Mouse (Mus musculus): Measurements from ENCODE around the gene Mphosph9. TPM values are rescaled to one million over a fixed set of nuclear protein-coding genes. Genes with fewer than 3 reads are reported as not detected.
A peak's percentile ranks its signal among the peaks of the same experiment; 100 is the strongest.
"Not testable (repeated sequence)": the region's sequence is repeated elsewhere in the genome, so short reads cannot be mapped to it uniquely, and the experiment has no call there.

Gene Mphosph9
- polyA plus RNA-seq, 1 experiment from 2014 or later: 10.8 TPM

DNA sequence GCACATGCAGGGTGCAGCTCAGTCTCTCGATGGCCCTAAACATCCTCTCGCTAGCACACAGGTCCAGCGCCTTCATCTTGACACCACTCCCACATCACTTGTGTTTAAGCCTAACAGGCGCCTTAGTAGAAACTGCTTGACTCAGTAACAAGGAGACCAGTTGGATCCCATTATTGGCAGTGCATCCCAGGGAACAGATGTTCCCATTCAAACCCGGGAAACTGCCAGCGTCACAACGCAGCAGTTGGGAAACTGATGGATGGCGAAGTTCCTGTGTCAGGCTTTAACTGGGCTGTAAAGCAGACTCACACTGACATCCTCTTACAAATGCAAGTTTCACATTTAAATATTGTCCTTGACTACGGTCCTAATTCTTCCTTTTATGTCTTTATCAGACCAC, 10.1 kb upstream of the Mphosph9 start:
- H3K27me3 ChIP-seq: no peaks in the 10 kb centered on the region
- 36% methylated on average over 9 of the region's 9 CpGs for WGBS
- peaks cover 32% of the 10 kb centered on the region for H3K4me1 ChIP-seq (replicated peaks)
- no peak overlapping the region for H3K4me3 ChIP-seq
- H3K9me3 ChIP-seq: no peaks in the 10 kb centered on the region
- ATAC-seq (ENCODE audit: low FRiP score, low read depth): no peak
- H3K4me2 ChIP-seq: no peak overlapping the region
- no peak overlapping the region for H3K9ac ChIP-seq
- peak overlapping the region; percentile 31 for H3K27ac ChIP-seq (replicated peaks)
- no peaks in the 10 kb centered on the region for H3K36me3 ChIP-seq

DNA sequence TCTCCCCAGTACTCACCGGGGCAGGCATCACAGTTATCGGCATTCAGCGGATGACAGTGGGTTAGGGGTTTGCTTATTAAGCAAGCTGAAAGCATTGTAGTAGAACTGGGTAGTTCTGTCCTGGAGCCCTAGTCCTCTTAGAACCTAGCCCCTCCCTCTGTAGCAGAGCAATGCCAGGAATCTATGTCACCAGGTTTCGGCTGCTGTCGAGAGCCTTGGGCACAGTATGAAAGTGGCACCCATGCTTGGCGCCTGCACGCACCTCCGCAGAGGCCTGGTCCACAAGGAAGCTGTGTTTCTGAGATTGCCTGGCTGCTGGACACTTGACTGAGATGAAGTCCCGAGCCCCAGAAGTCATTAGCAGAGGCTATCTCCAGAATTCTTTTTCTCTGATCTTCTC, 9.3 kb upstream of the Mphosph9 start:
- no peaks in the 10 kb centered on the region for H3K9me3 ChIP-seq
- H3K4me2 ChIP-seq: no peak overlapping the region
- no peaks in the 10 kb centered on the region for H3K27me3 ChIP-seq
- WGBS: 86% methylated on average over 9 of the region's 9 CpGs
- H3K27ac ChIP-seq (replicated peaks): 0 out of 2 replicates have a peak overlapping the region, but pooled peaks have one; percentile 8
- H3K36me3 ChIP-seq: no peaks in the 10 kb centered on the region
- no peak overlapping the region for H3K4me3 ChIP-seq
- ATAC-seq (ENCODE audit: low FRiP score, low read depth): no peak
- H3K4me1 ChIP-seq (replicated peaks): peaks cover 32% of the 10 kb centered on the region
- no peak overlapping the region for H3K9ac ChIP-seq

DNA sequence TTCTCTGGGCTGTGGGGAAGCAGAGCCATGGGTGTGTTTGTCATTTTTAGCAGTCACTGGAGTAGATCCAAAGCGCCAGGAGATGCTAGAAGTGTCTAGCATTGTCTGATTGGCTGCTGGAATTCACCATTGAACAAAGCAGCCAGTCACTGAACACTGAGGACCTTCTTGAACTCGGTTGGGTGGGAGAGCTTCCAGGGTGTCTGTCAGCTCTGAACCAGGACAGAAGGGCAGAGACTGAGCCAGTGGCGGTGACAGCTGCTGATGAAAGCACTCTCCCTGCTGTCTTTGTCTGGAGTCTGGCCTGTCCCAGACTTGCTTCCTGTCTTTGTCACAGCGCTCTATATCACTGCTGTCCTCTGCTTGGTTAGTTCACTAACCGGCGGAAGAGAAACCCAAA, 6.6 kb upstream of the Mphosph9 start:
- Histone ChIP-seq H3K4me2 (no peak overlapping the region), H3K9me3 (no peaks in the 10 kb centered on the region), H3K27me3 (no peaks in the 10 kb centered on the region), H3K36me3 (no peaks in the 10 kb centered on the region), H3K9ac (no peak overlapping the region), H3K4me3 (no peak overlapping the region), H3K4me1 (replicated peaks) (peaks cover 30% of the 10 kb centered on the region), H3K27ac (replicated peaks) (peak overlapping the region; percentile 75)
- ATAC-seq (ENCODE audit: low FRiP score, low read depth): peak; percentile 88
- 12% methylated on average over 6 of the region's 6 CpGs for WGBS

- H3K4me1 ChIP-seq (replicated peaks): peaks cover 36% of the 10 kb centered on the region
- H3K4me3 ChIP-seq: no peak overlapping the region
- ATAC-seq (ENCODE audit: low FRiP score, low read depth): no peak
- H3K36me3 ChIP-seq: no peaks in the 10 kb centered on the region
- H3K27me3 ChIP-seq: no peaks in the 10 kb centered on the region
- H3K9me3 ChIP-seq: no peaks in the 10 kb centered on the region
- no peak overlapping the region for H3K4me2 ChIP-seq
- 92% methylated on average over 6 of the region's 6 CpGs for WGBS
- H3K9ac ChIP-seq: no peak overlapping the region
- H3K27ac ChIP-seq (replicated peaks): no peak overlapping the region
Observed at GRCm38 (mm10) chr5:124330086-124330485, 2.3 kb upstream of the Mphosph9 start.

- no peaks in the 10 kb centered on the region for H3K9me3 ChIP-seq
- H3K27me3 ChIP-seq: no peaks in the 10 kb centered on the region
- peak overlapping the region; percentile 61 for H3K4me3 ChIP-seq
- H3K9ac ChIP-seq: peak overlapping the region; percentile 77
- H3K4me2 ChIP-seq: peak overlapping the region; percentile 72
- no peak for ATAC-seq (ENCODE audit: low FRiP score, low read depth)
- peak overlapping the region; percentile 98 for H3K27ac ChIP-seq (replicated peaks)
- peaks cover 12% of the 10 kb centered on the region for H3K36me3 ChIP-seq
- peaks cover 24% of the 10 kb centered on the region for H3K4me1 ChIP-seq (replicated peaks)
- 3% methylated on average over 8 of the region's 8 CpGs for WGBS
Observed at GRCm38 (mm10) chr5:124326829-124327228, 943 bp downstream of the Mphosph9 start.

DNA sequence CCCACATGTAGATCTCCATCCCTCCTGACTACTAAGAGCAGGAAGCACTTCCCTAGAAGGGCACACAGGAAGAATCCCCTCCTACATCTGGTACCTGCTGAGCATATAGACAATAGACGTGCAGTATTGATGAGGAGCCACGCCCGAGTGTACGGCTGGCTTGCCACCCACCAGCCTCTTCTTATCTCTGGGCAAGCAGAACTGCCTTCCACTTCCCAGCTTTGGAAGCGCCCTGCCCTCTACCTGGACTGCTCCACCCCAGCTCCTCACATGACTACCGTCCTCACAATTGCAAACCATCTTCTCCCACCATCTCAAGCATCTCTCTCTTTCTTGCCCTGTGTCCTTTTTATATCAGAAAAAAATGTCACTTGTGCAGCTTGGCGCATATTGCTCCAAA, 10.1 kb downstream of the Mphosph9 start:
- H3K27me3 ChIP-seq: no peaks in the 10 kb centered on the region
- 91% methylated on average over 7 of the region's 7 CpGs for WGBS
- no peak overlapping the region for H3K4me2 ChIP-seq
- H3K9me3 ChIP-seq: no peaks in the 10 kb centered on the region
- no peaks in the 10 kb centered on the region for H3K4me1 ChIP-seq (replicated peaks)
- ATAC-seq (ENCODE audit: low FRiP score, low read depth): no peak
- no peak overlapping the region for H3K4me3 ChIP-seq
- H3K9ac ChIP-seq: no peak overlapping the region
- peaks cover 48% of the 10 kb centered on the region for H3K36me3 ChIP-seq
- no peak overlapping the region for H3K27ac ChIP-seq (replicated peaks)

- Histone ChIP-seq H3K4me3 (no peak overlapping the region), H3K4me2 (no peak overlapping the region), H3K9ac (no peak overlapping the region), H3K9me3 (no peaks in the 10 kb centered on the region), H3K4me1 (replicated peaks) (no peaks in the 10 kb centered on the region), H3K36me3 (peaks cover 62% of the 10 kb centered on the region), H3K27me3 (no peaks in the 10 kb centered on the region), H3K27ac (replicated peaks) (no peak overlapping the region)
- WGBS: 83% methylated on average over 11 of the region's 11 CpGs
- ATAC-seq (ENCODE audit: low FRiP score, low read depth): no peak
Observed at GRCm38 (mm10) chr5:124315941-124316340, 11.8 kb downstream of the Mphosph9 start.

DNA sequence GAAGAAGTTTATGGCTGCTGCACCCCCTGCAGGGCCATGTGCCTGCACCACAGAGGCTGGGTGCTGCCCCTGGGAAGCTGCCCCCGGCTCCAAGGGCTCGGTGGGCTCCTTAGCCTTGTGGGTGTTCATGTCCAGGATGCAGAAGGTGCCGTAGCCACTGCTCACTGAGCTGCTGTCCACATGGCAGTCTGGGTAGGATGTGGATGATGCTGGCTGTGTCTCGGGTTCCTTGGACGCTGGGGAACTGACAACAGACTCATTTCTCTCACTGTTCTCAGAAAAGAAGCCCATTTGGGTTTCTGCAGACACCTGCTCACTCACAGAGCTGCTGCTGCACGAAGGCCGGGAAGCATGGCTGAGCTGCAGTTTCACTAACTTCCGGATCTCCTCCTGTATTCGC, 12.3 kb downstream of the Mphosph9 start:
- Histone ChIP-seq H3K9me3 (no peaks in the 10 kb centered on the region), H3K36me3 (peaks cover 67% of the 10 kb centered on the region), H3K9ac (no peak overlapping the region), H3K4me1 (replicated peaks) (no peaks in the 10 kb centered on the region), H3K27ac (replicated peaks) (no peak overlapping the region; the same call in 1 of the 2 replicates), H3K27me3 (no peaks in the 10 kb centered on the region), H3K4me2 (no peak overlapping the region), H3K4me3 (no peak overlapping the region)
- WGBS: 91% methylated on average over 9 of the region's 9 CpGs
- no peak for ATAC-seq (ENCODE audit: low FRiP score, low read depth)

DNA sequence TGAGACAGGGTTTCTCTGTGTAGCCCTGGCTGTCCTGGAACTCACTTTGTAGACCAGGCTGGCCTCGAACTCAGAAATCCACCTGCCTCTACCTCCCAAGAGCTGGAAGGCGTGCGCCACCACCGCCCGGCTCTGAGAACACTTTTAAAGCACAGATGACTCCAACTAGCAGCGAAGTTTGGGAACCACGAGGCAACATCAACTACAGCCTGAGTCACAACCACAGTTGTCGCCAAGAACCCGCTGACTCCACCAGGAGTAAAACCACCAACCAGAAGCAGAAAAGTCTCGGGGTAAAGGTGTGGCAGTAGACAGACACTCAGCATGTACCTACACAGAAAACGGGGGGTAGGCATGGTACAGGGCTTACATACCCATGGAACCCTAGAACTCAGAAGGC, 17.7 kb downstream of the Mphosph9 start:
- no peak overlapping the region for H3K4me2 ChIP-seq
- 97% methylated on average over 11 of the region's 11 CpGs for WGBS
- no peak for ATAC-seq (ENCODE audit: low FRiP score, low read depth)
- no peaks in the 10 kb centered on the region for H3K27me3 ChIP-seq
- no peaks in the 10 kb centered on the region for H3K9me3 ChIP-seq
- H3K27ac ChIP-seq (replicated peaks): no peak overlapping the region
- H3K36me3 ChIP-seq: peaks cover 69% of the 10 kb centered on the region
- H3K4me3 ChIP-seq: no peak overlapping the region
- no peaks in the 10 kb centered on the region for H3K4me1 ChIP-seq (replicated peaks)
- no peak overlapping the region for H3K9ac ChIP-seq

GRCm38 (mm10) chr5:124309155-124309554, 18.6 kb downstream of the Mphosph9 start:
- WGBS: 82% methylated on average over 10 of the region's 10 CpGs
- no peak overlapping the region for H3K27ac ChIP-seq (replicated peaks)

GRCm38 (mm10) chr5:124302853-124303252, 24.9 kb downstream of the Mphosph9 start:
- not testable (repeated sequence) for H3K4me2 ChIP-seq; H3K9me3 ChIP-seq; H3K27me3 ChIP-seq; H3K4me3 ChIP-seq; H3K4me1 ChIP-seq (replicated peaks); H3K9ac ChIP-seq; ATAC-seq (ENCODE audit: low FRiP score, low read depth); H3K27ac ChIP-seq (replicated peaks)
- H3K36me3 ChIP-seq: peaks cover 44% of the 10 kb centered on the region
- 92% methylated on average over 6 of the region's 6 CpGs for WGBS

More at GRCm38 (mm10) chr5:124309155-124309554, 18.6 kb downstream of the Mphosph9 start:
- H3K4me3 ChIP-seq: no peak overlapping the region
- peaks cover 61% of the 10 kb centered on the region for H3K36me3 ChIP-seq
- no peaks in the 10 kb centered on the region for H3K27me3 ChIP-seq
- H3K9ac ChIP-seq: no peak overlapping the region
- no peaks in the 10 kb centered on the region for H3K4me1 ChIP-seq (replicated peaks)
- H3K9me3 ChIP-seq: no peaks in the 10 kb centered on the region
- no peak for ATAC-seq (ENCODE audit: low FRiP score, low read depth)
- no peak overlapping the region for H3K4me2 ChIP-seq

DNA sequence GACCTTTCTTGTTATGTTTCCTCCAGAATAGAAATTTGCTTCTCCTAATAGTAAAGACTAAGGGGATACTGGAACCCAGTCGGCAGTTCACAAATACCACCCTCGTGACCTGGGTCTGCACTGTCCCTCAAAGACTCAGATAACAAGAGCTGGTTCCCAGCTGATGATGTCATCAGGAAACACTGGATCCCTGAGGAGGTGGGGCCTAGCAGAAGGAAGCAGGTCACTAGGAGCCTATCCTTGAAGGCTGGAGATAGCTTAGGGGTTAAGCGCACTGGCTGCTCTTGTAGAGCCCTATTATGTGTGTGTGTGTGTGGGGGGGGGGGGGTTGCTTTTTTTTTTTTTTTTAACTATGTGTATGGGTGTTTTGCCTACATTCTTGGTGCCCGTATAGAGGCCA, 27.6 kb downstream of the Mphosph9 start:
- peaks cover 39% of the 10 kb centered on the region for H3K36me3 ChIP-seq
- no peak for ATAC-seq (ENCODE audit: low FRiP score, low read depth)
- no peaks in the 10 kb centered on the region for H3K9me3 ChIP-seq
- H3K4me3 ChIP-seq: no peak overlapping the region
- WGBS: 83% methylated on average over 4 of the region's 4 CpGs
- H3K4me1 ChIP-seq (replicated peaks): no peaks in the 10 kb centered on the region
- no peak overlapping the region for H3K27ac ChIP-seq (replicated peaks)
- H3K4me2 ChIP-seq: no peak overlapping the region
- no peaks in the 10 kb centered on the region for H3K27me3 ChIP-seq
- H3K9ac ChIP-seq: no peak overlapping the region

DNA sequence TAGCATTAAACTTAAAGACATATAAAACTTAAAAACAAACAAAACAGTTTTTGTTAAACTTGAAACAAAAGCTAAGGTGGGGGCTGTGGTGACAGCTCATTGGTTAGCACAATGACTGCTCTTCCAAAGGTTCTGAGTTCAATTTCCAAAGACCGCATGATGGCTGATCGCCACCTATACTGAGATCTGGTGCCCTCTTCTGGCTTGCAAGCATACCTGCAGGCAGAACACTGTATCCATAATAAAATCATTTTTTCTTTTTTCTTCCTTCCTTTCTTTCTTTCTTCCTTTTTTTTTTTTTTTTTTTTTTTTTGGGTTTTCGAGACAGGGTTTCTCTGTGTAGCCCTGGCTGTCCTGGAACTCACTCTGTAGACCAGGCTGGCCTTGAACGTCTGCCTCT, 28.5 kb downstream of the Mphosph9 start:
- H3K27ac ChIP-seq (replicated peaks); H3K9ac ChIP-seq; H3K4me1 ChIP-seq (replicated peaks); ATAC-seq (ENCODE audit: low FRiP score, low read depth); H3K9me3 ChIP-seq; H3K4me2 ChIP-seq; H3K27me3 ChIP-seq; H3K4me3 ChIP-seq: not testable (repeated sequence)
- peaks cover 44% of the 10 kb centered on the region for H3K36me3 ChIP-seq
- WGBS: 61% methylated on average over 4 of the region's 4 CpGs
